Mouse (Mus musculus) cerebellum, adult 18-20 months (tissue): ENCODE measurements around the gene Zfp260.

Source experiments
- DNase-seq, 2 experiments: peaks; one replicate each; pipeline ENCODE4 v3.0.0; 2021

The Zfp260 gene

DNA sequence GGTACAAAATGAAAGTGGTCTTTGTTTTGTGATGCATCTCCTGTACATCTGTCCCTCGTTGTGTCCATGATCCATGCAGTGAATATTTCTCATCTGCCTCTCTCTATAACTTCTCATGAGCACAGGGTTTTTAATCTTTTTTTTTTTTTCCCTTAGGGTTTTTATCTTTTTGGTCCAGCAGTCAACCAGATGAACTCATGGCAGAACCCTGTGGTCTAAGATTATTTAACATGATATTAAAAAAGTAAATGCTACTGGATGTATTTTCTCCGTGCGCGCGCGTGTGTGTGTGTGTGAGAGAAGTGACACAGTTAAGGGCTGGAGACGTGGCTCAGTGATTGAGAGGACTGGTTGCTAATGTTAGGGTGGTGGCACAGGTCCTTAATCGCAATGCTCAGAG, 35.3 kb downstream of the Zfp260 start:
- DNase-seq = no peak

DNA sequence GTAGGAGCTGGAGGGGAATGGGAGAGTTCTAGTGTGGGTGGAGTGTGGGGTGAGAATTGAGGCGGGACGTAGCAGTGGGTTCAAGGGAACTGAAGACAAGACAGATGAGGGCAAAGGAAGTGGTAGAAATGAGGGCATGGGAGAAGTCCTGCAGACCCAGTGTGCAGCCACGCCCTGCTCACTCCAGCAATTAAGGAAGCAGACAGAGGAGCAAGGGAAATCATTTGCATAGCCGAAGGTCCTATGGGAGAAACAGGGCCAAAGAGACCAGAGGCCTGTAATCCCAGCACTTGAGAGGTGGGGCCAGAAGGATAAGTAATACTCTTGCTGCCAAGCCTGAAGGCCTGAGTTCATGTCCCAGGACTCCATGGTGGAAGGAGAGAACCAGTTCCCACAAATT, 37.8 kb downstream of the Zfp260 start:
- no peak for DNase-seq

DNA sequence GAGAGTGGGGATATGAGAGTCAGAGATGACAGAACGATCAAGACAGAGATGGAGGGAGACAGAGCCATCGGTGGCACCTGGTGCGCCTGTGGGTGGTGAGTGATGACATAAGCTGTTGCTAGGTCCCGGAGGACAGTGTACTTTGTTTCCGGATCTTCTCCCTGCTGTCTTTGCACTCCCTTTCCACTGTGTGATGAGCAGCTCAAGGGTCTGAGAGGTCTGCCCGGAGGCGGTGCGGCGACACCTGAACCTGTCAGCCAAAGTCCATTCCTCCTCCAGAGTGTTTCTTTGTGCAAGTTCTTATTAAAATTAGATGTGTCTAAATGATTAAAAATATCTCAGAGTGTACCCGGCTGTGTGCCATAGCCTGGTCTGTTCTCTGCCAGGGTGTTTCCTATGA, 42.2 kb downstream of the Zfp260 start:
- peak in 1 of 2 experiments; percentile 18 for DNase-seq

DNA sequence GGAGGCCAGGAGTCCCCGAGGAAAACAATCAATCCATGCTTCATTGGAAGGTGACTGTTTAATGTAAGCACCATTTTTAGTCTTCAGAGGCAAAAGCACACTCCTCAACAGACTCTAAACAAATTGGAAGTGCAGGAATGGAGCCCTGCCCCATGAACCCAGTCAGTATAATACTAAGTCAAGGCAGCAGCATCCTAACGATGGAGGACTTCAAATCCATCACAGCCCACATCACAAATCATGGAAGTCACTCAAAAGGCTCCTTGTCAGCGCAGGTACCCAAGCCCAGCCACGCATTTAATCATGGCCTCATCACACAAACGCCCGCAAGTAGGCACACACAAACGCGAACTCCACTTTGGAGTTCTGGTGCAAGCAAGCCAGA, 48.6 kb downstream of the Zfp260 start:
- no peak for DNase-seq

- DNase-seq = peak; percentile 55 to 58
Measured at GRCm38 (mm10) chr7:30143555-30144209, 49.1 kb downstream of the Zfp260 start.

DNA sequence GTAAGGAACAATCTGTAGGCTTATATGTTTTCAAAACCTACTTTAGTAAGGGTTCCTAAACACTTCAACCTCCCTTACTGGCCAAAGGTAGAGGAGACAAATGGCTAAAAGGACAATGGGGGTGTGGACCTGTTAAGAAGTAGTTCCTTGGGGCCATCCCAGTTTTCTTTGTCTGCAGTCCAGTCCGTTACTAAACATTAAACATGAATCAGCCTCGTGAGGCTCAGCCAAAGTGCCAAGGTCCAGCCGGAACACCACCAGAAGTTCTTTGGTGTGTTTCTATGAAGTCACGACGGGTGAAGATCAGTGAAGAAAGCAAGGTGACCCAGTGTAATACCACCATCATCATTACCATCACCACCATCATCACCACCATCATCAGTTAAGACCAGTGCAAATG, 52.4 kb downstream of the Zfp260 start:
- no peak for DNase-seq

GRCm38 (mm10) chr7:30154040-30154439, 59.5 kb downstream of the Zfp260 start:
- no peak for DNase-seq

DNA sequence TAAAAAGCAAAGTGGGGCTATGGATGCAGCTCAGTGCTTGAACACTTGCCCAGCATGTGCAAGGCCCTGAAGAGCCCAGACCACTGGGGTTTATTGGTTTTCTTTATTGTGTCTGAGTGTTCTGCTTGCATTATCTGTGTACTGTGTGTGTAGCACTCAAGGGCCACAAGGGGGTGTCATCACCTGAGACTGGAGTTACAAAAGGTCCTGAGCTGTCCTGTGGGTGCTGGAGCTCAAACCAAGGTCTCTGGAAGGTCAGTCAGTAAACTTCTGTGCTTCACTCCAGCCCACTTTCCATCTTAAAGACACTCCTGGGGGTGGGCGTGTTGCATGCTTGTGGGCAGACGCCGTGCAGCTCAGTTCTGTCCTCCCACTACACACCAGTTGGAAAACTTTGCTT, 60.9 kb downstream of the Zfp260 start:
- no peak for DNase-seq
